Mouse (Mus musculus) common myeloid progenitor, adult 5-6 weeks (primary cell): ENCODE measurements around the gene Arf6. TPM values are rescaled to one million over a fixed set of nuclear protein-coding genes. Genes with fewer than 3 reads are reported as not detected.
"Not testable (repeated sequence)": the region's sequence is repeated elsewhere in the genome, so short reads cannot be mapped to it uniquely, and the experiment has no call there.

Experiments
- ATAC-seq: replicated peaks from 2 replicates; pipeline ENCODE4 v1.8.0; 2016; ENCODE audit warnings: low read depth, mild to moderate bottlenecking, moderate TSS enrichment, inconsistent platforms; ENCODE audit not compliant: poor library complexity, severe bottlenecking
- total RNA-seq: library from RNA; stranded (forward); fragments of 200-1000, 187-1606 nt; gene quantifications from 2 replicates; pipeline ENCODE4 v1.2.3, GENCODE M21; 2017

Gene Arf6
- 104 and 110 TPM in 2 replicates for total RNA-seq

DNA sequence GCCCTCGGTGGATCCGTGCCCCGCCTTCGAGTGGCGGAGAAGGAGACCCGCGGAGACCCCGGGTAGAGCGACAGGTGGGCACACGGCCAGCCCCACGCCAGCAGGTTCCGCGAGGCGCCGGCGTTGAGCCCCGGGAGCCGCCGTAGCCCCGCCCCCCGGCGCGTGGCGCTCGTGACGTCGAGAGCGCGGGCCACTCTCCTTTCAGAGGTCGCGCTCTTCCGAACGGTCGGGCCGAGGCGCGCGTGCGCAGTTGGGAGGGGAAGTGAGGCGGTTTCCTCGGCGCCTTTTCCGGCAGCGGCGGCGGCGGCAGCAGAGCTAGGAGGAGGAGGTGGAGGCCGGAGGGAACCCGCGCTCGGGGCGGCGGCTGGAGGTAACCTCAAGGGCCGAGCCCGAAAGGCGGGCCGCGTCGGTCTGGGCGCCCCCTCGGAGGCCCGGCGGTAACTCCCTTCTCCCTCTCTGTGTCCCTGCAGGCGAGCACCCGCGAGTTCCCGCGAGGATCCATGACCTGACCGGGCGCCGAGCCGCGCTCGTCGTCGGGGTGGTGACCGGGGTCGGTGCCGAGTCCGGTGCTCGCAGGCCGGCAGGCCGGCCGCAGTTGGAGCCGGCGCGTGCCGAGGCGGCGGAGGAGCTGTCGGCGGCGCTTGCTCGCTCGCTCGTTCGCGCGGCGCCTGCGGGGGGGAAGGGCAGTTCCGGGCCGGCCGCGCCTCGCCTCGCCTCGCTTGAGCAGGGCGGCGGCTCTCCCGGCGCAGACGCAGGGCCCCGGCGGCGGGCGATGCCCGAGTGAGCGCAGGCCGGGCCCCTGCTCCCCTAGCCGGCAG, at the start of gene Arf6, which contains the start of gene Gm9887:
Gene Arf6, plus strand, starts transcription at position 297 of the 818 bp plus-strand sequence.
Gene Gm9887, minus strand, starts transcription at position 605 of the 818 bp plus-strand sequence.
- ATAC-seq, result peak; percentile 72

DNA sequence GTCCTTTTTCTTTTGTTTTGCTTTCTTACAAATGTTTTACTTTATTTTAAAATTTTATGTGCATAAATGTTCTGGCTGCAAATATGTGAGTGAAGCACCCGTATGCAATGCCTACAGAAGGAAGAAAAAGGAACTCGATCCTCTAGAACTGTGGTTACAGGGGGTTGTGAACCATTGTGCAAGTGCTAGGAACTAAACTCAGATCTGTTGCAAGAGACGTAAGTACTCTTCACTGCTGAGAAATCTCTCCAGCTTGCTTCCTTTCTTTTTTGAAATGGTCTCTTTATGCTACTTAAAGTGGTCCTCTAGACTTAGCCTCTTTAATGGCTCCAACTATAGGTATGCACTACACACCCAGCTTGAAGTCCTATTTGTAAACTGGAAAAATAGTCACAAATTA, 40.8 kb upstream of the Arf6 start:
- peak; percentile 42; the same call in 1 of the 2 replicates for ATAC-seq

DNA sequence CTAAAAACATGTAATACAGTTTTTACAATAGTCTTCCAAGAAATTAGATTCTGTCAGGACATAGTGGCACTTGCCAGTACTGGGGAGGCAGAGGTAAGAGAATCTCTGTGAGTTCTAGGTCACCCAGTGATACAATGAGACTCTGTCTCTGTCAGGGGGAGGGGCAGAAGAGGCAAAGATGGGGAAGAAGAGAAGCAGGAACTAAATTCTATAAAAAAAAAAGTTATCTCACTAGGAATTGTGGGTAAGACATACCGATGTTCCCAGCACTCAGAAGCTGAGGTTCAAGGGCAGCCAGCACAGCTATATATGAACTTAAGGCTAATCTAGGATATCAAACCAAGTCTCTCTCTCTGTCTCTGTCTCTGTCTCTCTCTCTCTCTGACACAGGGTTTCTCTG, 39.8 kb upstream of the Arf6 start:
- ATAC-seq, result no peak

DNA sequence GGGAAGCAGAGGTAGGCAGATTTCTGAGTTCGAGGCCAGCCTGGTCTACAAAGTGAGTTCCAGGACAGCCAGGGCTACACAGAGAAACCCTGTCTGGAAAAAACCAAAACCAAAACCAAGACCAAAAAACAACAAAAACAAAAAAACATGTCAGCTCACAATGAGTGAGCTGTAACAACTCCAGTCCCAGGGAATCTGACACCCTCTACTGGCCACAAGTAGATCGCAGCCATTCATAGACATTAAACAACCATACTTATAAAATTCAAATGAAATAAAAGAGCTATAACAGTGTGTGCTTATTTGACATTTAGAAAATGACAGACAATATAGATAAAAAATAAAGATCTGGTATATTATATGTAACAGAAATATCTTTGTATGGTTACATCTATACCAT, 38.4 kb upstream of the Arf6 start:
- peak; percentile 82 for ATAC-seq

DNA sequence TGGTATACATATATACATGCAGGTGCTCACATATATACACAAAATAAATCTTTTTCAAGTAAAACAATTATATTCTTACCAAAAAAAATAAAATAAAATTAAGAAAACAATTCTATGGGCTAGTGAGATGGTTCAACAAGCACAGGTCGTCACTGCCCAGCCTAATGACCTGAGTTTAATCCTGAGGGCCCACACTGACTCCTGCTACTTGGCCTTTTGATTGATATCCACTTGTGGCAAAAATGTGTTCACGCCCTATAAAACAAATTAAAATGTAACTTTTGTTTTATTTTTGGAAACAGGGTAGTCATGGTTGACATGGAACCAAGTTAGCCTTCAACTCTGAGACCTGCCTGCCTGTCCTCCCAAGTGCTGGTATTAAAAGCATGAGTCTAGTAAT, 22.0 kb upstream of the Arf6 start:
- no peak for ATAC-seq

DNA sequence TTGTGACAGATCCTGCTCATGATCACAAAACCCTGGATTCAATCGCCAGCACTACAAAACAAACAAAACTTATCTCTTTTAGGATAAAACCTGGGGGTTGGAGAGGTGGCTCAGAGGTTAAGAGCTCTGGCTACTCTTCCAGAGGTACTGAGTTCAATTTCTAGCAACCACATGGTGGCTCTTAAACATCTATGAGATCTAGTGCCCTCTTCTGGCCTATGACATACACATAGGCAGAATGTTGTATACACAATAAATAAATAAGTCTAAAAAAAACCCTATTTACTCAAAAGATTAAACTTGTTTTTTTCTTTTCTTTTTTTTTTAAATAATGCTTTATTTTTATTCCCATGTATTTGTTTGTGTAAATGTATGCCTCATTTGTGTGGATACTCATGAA, 20.3 kb upstream of the Arf6 start:
- no peak for ATAC-seq

DNA sequence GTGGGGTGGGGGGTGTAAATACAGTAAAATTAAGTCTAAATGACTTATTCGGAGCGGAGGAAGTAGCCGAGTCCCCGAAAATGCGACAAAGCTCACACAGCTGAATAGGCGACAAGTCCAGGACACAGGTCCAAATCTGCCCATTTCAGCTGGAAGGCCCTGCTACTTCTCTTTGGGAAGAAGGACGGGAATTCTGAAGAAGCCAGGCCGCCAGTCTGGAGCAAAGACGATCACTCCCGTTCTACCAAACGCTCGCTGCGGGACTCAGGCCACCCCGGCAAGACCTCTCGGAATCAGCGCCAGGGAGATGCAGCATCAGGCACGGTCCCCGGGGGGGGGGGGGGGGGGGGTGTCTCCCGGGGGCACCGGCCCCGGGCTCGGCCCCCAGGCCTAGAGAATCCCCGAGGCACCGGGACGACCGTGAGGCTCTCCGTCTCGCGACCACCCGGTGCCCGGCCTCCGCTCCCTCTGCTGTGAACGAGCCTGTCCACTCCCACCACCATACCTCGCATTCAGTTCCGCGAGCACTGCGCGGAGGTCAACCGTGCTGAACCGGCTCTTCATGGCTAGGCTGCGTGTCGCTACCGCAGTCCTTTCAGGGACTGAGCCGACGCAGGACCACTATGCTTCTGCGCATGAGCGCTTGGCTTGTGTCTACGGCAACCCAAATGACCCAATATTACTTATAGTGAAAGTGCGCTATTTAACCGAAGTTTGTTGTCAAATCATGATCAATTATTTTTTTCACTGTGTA, 15.2 kb upstream of the Arf6 start, which contains the start of gene Nemf:
Gene Nemf, minus strand, starts transcription at position 620 of the 754 bp plus-strand sequence.
- peak; percentile 66 for ATAC-seq

DNA sequence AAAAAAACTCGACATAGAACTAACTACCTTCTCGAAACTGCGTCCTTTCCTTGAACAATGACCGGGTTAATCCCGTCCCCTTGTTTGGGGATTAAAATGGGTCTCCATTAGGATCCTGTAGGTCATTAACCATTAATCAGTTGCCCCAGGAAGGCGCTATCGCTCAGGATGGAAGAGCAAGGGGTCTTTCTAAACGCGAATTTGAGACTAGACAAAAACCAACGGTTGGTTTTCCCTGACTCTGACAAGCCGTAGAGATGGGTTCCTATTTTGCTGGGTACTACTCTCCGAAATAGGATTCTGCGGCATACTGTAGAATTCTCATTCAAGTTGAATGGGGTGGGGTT, 14.7 kb upstream of the Arf6 start:
- ATAC-seq, result no peak

DNA sequence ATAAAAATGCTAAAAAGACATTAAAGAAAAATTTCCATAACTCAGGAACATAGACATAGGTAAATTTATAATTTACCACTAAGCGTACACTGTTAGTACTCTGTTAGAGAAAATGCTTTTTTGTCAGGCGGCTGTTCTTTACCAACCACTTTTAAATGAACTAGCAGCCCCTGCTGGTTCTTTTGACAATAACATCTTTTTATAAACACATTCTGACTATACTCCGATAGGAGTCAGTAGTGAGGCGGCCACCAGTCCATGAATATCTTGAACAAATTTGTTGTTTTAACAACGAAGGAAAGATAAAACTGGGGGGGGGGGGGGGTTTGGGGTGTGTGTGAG, 11.3 kb upstream of the Arf6 start:
- peak; percentile 19 for ATAC-seq

DNA sequence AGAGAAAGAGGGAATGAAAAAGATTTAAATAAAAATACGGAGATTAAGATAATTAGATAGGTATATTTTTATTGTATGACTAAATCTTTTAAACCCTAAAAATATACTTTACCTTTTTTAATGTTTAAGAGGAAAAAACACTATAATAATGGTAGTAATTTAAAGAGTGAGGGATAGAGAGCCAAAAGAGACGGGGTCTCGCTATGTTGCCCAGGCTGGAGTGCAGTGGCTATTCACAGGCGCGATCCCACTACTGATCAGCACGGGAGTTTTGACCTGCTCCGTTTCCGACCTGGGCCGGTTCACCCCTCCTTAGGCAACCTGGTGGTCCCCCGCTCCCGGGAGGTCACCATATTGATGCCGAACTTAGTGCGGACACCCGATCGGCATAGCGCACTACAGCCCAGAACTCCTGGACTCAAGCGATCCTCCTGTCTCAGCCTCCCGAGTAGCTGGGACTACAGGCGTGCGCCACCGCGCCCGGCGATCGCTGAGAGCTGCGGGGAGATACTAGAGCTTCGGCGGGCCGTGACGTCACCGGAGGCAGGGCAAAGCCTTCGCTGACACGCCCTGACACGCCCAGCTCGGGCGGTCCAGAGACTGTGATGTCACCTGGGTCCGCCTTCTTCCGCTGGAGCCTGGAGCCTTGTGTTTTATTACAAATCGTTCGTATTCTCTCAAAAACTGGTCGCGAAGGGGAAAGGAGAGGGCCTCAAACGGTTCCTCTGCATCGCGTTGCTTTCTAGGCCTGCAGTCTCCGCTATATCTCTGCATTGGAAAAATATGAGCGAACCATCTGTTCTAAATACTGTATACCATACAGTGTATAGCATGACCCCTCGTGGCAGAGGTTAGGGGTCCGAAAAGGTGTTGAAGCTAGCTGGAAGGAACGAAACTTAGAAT, 10.7 kb upstream of the Arf6 start:
- peak; percentile 76 for ATAC-seq

DNA sequence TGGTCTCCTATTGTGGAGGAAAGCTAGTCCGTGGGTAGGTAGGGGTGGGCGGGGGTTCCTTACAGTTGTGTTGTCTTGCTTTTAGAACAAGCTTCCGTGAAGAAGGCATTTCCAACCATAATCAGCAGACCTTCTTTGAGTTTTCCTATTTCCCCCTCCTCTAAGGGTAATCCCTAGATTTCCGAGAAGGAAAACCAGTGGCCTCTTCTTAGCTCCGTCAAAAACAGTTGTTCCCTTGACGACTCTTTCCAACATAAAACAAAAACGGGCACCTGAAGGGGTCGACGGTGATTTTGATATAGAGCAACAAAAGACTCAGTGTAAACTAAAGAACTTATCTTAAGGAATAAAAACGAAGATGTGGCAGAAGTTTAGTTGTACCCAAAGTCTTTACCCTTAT, 10.0 kb upstream of the Arf6 start:
- no peak for ATAC-seq

DNA sequence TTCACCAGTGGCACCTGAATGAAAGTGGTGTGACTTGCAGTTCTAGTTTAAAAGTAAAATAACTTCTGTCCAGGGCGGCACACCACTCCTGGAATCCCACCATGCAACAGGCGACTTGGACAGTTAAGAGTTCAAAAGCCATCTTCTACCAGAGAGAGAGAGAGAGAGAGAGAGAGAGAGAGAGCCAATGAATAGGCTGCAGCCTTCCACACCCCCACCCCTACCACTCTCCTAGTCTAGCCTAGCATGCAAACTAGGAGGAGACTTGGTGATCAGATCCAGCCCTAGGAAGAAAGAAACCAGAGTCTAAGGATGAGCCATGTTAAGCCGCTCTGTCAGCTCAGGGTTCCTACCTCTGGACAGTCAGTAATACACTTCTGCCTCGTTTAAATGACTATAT, 9.6 kb upstream of the Arf6 start:
- ATAC-seq, result no peak

DNA sequence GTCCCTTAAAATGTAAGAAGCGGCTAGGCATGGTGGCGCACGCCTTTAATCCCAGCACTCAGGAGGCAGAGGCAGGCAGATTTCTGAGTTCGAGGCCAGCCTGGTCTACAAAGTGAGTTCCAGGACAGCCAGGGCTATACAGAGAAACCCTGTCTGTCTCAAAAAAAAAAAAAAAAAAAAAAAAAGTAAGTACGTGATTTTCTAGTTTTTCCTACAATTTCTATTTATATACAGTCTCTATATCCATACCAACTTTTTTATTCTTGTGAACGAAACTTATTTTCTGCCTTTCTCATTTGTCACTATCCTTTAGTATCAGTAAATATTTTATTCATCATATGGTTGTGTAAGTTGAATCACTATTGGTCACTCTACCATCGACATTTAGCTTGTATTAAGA, 8.8 kb upstream of the Arf6 start:
- not testable (repeated sequence) for ATAC-seq

DNA sequence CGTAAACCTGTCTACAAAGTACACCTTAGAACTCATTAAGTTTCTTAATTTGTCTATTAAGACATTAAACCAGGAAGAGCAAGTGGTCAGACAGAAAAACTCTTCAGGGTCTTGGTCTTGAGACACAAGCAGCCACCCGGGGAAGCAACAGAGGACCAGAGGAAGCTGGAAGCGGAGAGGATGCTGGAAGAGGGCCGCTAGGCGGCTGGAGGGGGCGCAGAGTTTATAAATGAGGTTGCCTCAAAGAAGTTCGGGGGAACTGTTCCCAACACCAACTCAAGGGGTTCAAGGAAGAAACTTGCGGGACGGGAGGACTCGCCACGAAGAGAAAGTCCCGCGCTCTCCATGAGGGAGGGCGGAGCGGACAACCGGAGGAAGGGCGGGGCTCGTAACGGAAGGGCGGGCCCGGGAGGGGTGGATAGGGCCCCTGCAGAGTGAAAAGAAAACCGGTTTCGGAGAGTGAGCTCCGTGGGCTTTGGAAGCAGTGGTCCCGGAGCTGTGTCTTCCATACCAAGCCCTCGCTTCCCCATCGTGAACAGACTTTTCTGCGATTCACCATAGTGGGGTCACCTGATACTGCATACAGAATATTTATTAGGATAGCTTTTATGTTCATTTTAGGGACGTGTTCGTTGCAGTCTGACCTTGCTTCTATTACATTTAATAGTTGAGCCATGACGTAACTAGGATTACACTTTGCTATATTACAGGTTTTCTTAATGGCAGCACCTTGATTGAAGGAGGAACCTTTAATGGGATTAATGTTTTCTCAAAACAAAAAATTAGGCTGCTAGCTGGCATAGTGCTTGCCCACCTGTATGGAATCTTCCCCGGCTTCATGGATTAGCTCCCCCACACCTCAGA, 7.8 kb upstream of the Arf6 start:
- peak; percentile 57 for ATAC-seq

DNA sequence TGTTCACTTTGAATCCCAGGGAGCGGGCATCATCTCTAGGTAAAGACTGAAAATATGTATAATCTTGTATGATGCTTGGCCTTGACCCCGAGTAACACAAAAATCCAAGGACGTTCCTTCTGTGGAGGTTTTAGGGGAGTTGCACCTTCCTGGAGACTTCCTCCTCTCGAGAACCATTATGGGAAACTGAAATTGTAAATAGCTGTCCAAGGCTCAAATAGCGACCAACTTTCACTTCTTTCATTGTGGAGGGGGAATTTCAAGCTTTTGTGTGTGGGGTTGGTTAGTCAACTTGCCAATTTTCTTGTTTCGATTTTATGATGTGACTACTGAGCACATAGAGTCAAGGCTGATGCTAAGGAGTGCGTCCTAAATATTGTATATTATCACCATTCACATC, 6.2 kb upstream of the Arf6 start:
- ATAC-seq, result no peak

DNA sequence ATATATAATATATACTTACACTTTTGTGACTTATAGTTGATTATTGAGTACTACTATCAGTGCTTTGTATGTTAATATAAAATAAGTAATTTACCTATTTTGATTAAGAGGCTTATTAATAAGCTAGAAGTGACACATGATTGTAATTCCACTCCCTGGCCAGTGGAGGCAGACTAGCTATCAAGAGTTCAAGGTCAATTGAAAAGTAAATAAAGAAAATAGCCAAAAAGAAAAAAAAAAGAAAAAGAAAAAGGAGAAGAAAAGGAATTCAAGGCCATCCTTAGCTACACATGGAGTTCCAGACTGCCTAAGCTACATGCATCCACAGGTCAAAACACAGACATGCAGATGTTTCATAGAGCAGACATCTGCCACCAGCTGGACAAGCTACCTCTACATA, 5.5 kb upstream of the Arf6 start:
- no peak for ATAC-seq

DNA sequence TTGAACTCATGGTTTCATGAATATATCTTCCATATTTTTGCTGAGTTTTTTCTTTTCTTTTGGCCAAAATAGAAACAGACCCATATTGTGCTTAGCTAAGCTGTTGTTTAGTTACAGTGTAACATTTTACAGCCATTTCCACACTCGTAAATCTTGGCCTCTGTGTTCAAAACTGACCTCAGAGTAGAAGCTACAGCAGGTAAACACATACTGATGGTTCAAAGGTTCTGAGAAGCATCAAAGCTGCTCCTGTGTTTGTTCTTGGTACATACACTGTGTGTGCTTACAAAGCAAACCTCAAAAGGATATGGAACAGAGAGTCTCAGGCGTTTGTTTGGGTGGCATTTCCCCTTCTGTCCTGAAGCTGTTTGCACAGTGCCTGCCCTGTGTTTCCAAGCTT, 4.4 kb upstream of the Arf6 start:
- ATAC-seq, result no peak

DNA sequence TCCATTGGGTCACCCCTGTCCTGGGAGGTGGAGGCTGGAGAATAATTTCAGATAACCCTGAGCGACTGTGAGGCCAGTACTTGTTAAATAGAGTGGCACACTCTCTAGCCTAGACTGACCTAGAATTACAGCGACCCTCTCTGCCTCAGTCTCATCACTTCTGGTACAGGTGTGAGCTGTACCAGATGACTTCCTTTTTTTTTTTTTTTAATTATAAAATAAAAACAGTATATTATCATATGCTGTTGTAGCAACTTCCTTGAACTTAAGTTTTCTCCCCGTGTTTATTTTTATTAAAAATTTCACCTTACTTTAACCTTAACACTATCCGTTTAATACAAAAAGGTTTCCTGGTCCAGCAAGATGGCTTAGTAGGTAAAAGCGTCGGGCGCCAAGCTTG, 1.0 kb upstream of the Arf6 start:
- ATAC-seq, result no peak

DNA sequence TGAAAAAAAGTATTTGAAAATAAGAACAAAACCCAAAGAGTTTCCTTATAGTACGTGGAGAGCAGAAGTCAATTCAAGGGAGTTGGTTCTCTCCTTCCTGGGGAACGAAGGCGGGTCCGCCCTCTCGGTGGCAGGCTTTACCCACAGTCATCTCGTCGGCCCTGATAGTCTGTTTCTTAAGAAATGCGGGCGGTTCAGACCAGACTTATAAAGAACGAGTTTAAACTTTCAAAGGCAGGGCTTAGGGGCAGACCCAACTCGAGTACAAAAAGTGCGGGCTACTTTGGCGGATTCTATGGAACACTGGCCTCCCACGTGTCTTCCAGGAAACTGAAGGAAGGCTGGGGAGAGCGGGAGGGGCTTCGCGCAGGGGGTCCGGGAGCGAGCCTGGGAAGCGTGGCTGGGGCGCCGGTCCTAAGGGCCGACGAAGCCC, 513 bp upstream of the Arf6 start:
- ATAC-seq, result peak; percentile 57
